Mouse (Mus musculus): ENCODE results near the gene Treml4. TPM values are rescaled to one million over a fixed set of nuclear protein-coding genes. Genes with fewer than 3 reads are reported as not detected.
"Not testable (repeated sequence)": the region's sequence is repeated elsewhere in the genome, so short reads cannot be mapped to it uniquely, and the experiment has no call there.

The Treml4 gene
- polyA plus RNA-seq, 1 experiment from 2014 or later = 0.46 TPM

DNA sequence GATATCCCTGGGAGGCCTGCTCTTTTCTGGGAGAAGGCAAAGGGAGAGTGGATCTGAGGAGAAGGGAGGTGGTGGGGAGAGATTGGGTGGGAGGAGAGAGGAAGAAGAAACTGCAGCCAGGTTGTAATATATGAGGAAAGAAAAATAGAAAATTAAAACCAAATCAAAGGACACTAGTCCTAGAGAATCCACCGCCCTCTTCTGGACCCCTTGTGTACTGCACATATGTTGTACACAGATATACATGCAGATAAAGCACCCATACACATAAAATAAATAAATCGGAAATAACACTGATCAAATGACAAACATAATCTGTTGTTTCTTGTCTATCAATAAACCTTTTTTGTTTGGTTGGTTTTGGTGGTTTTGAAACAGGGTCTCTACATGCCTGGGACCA is 23.2 kb downstream of the Treml4 start:
- Histone ChIP-seq H3K27ac (ENCODE audit: low read length) (no peak overlapping the region), H3K27me3 (ENCODE audit: insufficient read depth, low read length) (no peaks in the 10 kb centered on the region), H3K9ac (replicated peaks; ENCODE audit: low read length) (no peak overlapping the region), H3K9me3 (ENCODE audit: low read length) (peaks cover 7% of the 10 kb centered on the region; the same call in 1 of the 2 replicates), H3K36me3 (ENCODE audit: insufficient read depth, low read length) (no peaks in the 10 kb centered on the region), H3K4me3 (ENCODE audit: low read length) (no peak overlapping the region), H3K4me1 (ENCODE audit: insufficient read depth, low read length) (no peaks in the 10 kb centered on the region), H3K4me2 (replicated peaks; ENCODE audit: low read depth, low read length) (no peak overlapping the region)
- WGBS = 64% methylated on average over 2 of the region's 2 CpGs
- ATAC-seq (ENCODE audit: low FRiP score, low TSS enrichment) = no peak

DNA sequence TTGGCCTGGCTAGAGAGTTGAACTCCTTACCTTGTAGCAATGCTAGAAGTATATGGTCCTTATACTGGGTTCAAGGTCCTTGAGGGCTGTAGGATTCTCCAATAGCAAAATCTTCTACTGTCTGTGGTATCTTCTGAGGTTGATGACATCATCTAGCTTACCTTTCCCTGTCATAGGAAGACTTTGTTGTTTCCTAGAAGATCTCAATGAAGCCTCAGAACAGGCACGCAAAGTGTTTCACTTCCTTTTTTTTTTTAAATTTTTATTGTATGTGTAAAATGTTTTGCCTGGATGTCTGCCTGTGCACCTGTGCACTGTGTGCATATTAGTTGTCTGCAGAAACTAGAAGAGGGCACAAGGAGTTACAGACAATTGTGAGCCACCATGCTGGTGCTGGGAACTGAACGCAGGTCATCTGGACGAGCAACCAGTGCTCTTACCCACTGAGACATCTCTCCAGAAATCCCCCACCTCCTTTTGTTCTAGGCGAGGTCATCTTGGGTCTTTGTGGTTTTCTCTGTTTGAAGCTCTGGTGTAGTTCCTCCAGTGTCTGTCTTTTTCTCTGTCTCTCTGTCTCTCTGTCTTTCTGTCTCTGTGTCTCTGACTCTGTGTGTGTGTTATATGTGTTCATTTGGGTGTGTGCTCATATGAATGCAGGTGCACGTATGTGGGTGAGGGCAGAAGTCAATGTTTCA is 29.6 kb downstream of the Treml4 start:
- WGBS = 88% methylated on average over 5 of the region's 5 CpGs
- H3K27ac ChIP-seq (ENCODE audit: low read length) = no peak overlapping the region

DNA sequence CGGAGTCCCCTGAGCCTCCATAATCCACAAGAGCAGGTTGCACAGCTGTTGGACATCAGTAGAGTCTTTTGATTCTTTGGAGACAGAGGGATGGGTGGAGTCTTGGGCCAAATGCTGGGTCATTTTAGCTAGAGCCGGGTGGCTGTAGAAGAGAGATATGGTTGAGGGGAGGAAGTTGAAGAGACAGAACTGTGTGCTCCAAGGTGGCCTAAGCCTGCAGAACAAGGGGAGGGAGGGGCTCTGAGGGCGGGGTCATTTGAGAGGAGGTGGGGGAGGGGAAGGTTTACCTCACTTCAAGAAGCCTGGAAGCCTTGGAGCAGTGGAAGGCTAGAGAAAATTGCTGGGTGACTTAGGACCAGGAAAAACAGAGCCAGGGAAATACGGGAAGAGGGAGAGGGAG is 35.1 kb downstream of the Treml4 start, which contains the start of gene Treml2:
TSS of gene Treml2 (plus strand) at position 296 of the 400 bp plus-strand sequence.
- 11% methylated on average over 3 of the region's 4 CpGs for whole genome bisulfite sequencing
- H3K36me3 ChIP-seq (ENCODE audit: insufficient read depth, low read length) = no peaks in the 10 kb centered on the region
- H3K27ac ChIP-seq (ENCODE audit: low read length) = no peak within 1 kb of the TSS
- H3K9me3 ChIP-seq (ENCODE audit: low read length) = no peaks in the 10 kb centered on the region
- no peak within 1 kb of the TSS for H3K4me3 ChIP-seq (ENCODE audit: low read length)
- ATAC-seq (ENCODE audit: low FRiP score, low TSS enrichment) = no peak
- no peak within 1 kb of the TSS for H3K9ac ChIP-seq (replicated peaks; ENCODE audit: low read length)
- H3K4me2 ChIP-seq (replicated peaks; ENCODE audit: low read depth, low read length) = no peak within 1 kb of the TSS
- no peaks in the 10 kb centered on the region for H3K27me3 ChIP-seq (ENCODE audit: insufficient read depth, low read length)
- H3K4me1 ChIP-seq (ENCODE audit: insufficient read depth, low read length) = no peaks in the 10 kb centered on the region

More for the DNA sequence above, 29.6 kb downstream of the Treml4 start:
- Histone ChIP-seq H3K9ac (replicated peaks; ENCODE audit: low read length) (no peak overlapping the region), H3K4me2 (replicated peaks; ENCODE audit: low read depth, low read length) (no peak overlapping the region), H3K4me3 (ENCODE audit: low read length) (no peak overlapping the region), H3K36me3 (ENCODE audit: insufficient read depth, low read length) (no peaks in the 10 kb centered on the region), H3K9me3 (ENCODE audit: low read length) (peaks cover 4% of the 10 kb centered on the region; the same call in 1 of the 2 replicates), H3K27me3 (ENCODE audit: insufficient read depth, low read length) (no peaks in the 10 kb centered on the region), H3K4me1 (ENCODE audit: insufficient read depth, low read length) (no peaks in the 10 kb centered on the region)
- no peak for ATAC-seq (ENCODE audit: low FRiP score, low TSS enrichment)

DNA sequence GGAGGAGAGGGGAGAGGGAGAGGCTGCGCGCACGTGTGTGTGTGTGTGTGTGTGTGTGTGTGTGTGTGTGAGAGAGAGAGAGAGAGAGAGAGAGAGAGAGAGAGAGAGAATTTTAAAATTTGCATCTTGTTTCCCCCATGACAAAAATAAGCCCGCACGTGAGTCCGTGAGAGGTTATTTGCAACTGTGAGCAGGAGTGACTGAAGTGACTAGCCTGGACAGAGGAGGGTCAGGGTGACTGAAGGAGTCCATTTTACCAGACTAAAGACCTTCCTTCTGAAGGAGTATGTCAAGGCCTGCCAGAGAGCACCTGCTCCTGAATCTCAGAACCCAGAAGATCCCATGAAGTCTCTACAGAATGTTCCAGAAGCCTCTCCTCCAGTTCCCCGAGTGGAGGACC is 35.7 kb downstream of the Treml4 start:
- Histone ChIP-seq H3K4me1 (ENCODE audit: insufficient read depth, low read length) (no peaks in the 10 kb centered on the region), H3K27ac (ENCODE audit: low read length) (no peak overlapping the region), H3K27me3 (ENCODE audit: insufficient read depth, low read length) (no peaks in the 10 kb centered on the region), H3K4me2 (replicated peaks; ENCODE audit: low read depth, low read length) (no peak overlapping the region), H3K9me3 (ENCODE audit: low read length) (no peaks in the 10 kb centered on the region), H3K9ac (replicated peaks; ENCODE audit: low read length) (no peak overlapping the region), H3K36me3 (ENCODE audit: insufficient read depth, low read length) (no peaks in the 10 kb centered on the region), H3K4me3 (ENCODE audit: low read length) (no peak overlapping the region)
- no peak for ATAC-seq (ENCODE audit: low FRiP score, low TSS enrichment)
- 60% methylated on average over 4 of the region's 7 CpGs for WGBS

DNA sequence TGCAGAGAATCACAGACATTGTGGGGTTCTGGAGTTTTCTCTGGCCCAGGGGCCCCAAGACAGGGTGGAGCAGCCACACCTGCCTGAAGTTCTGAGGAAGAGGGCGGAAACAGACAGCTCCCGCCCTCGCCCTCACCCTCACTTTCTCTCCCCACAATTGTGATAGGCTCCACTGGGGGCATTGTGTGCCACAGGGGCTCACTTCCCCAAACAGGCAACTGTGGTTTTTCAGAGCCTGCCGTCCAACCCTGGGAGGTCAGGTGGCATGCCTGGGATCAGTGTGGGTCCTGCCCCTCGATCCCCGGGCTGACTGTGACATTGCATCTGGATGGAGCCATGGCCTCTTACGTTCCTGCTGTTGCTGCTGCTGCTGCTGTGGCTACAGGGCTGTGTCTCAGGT is 36.1 kb downstream of the Treml4 start:
- Histone ChIP-seq H3K9me3 (ENCODE audit: low read length) (no peaks in the 10 kb centered on the region), H3K4me1 (ENCODE audit: insufficient read depth, low read length) (no peaks in the 10 kb centered on the region), H3K4me2 (replicated peaks; ENCODE audit: low read depth, low read length) (no peak overlapping the region), H3K36me3 (ENCODE audit: insufficient read depth, low read length) (no peaks in the 10 kb centered on the region), H3K27ac (ENCODE audit: low read length) (no peak overlapping the region), H3K27me3 (ENCODE audit: insufficient read depth, low read length) (no peaks in the 10 kb centered on the region), H3K4me3 (ENCODE audit: low read length) (no peak overlapping the region), H3K9ac (replicated peaks; ENCODE audit: low read length) (no peak overlapping the region)
- ATAC-seq (ENCODE audit: low FRiP score, low TSS enrichment) = no peak
- WGBS = 70% methylated on average over 7 of the region's 7 CpGs

DNA sequence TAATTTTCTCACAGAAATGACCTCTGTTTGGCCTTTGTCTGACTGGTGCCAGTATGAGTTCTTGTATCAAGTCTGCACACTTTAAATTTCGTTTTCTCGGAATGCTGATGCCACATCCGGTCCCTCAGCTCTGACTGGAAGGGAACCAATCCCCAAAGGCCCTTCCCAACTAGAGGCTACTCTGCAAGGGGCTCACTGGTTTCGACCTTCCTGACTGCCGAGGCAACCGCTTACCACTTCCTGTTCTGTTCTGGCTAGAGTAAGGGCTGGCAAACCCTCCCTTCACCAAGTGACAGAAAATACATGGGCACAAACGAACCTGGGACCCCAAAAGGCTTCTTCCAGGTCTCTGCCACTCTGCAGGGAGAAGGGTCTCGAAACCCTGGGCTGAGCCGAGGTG is 36.8 kb downstream of the Treml4 start:
- Histone ChIP-seq H3K27ac (ENCODE audit: low read length) (no peak overlapping the region), H3K36me3 (ENCODE audit: insufficient read depth, low read length) (no peaks in the 10 kb centered on the region), H3K9ac (replicated peaks; ENCODE audit: low read length) (no peak overlapping the region), H3K4me3 (ENCODE audit: low read length) (no peak overlapping the region), H3K4me2 (replicated peaks; ENCODE audit: low read depth, low read length) (no peak overlapping the region), H3K9me3 (ENCODE audit: low read length) (no peaks in the 10 kb centered on the region), H3K27me3 (ENCODE audit: insufficient read depth, low read length) (no peaks in the 10 kb centered on the region), H3K4me1 (ENCODE audit: insufficient read depth, low read length) (no peaks in the 10 kb centered on the region)
- WGBS = 73% methylated on average over 9 of the region's 9 CpGs
- no peak for ATAC-seq (ENCODE audit: low FRiP score, low TSS enrichment)

DNA sequence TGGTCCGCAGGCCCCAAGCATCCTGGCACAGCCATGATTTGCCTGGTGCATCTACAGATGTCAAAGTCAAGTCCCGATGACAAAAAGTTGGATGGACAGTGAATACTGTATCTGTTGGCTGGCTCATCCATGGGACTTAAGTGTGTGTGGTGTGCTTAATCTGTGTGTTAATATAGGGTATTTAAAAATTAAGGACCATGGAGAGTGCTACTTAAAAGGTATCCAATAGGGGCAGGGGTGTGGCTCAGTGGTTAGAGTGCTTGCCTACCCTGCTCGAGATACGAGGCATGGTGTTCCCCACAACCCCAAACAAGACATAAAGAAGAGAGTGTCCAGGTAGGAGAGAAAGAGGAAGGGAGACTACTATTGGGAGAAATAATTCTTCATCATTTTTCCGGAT is 37.7 kb downstream of the Treml4 start:
- WGBS = 87% methylated on average over 5 of the region's 5 CpGs
- no peaks in the 10 kb centered on the region for H3K36me3 ChIP-seq (ENCODE audit: insufficient read depth, low read length)

DNA sequence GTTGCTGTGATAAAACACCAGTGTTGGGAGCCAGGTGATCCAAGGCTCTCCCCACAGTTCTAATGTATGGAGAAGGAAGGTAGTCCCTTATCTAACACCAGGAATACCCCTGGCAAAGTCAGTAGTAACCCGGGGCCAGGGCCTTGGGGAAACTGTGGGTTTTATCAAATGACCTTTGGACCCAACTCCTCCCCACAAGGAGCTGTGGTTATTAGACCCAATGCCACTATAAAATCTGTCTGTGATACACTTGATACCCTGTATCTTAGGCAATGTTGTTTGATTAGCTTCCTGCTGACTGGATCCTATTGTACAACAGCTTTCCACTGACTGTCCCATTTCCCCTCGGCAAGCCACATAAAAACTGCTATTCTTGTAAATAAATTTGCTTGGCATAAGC is 48.0 kb downstream of the Treml4 start:
- 78% methylated on average over 2 of the region's 2 CpGs for WGBS
- H3K27me3 ChIP-seq (ENCODE audit: insufficient read depth, low read length) = no peaks in the 10 kb centered on the region

More for the DNA sequence above, 37.7 kb downstream of the Treml4 start:
- H3K27me3 ChIP-seq (ENCODE audit: insufficient read depth, low read length) = no peaks in the 10 kb centered on the region
- H3K9me3 ChIP-seq (ENCODE audit: low read length) = no peaks in the 10 kb centered on the region
- H3K9ac ChIP-seq (replicated peaks; ENCODE audit: low read length) = no peak overlapping the region
- no peak for ATAC-seq (ENCODE audit: low FRiP score, low TSS enrichment)
- no peak overlapping the region for H3K4me3 ChIP-seq (ENCODE audit: low read length)
- H3K27ac ChIP-seq (ENCODE audit: low read length) = no peak overlapping the region
- H3K4me1 ChIP-seq (ENCODE audit: insufficient read depth, low read length) = no peaks in the 10 kb centered on the region
- no peak overlapping the region for H3K4me2 ChIP-seq (replicated peaks; ENCODE audit: low read depth, low read length)

DNA sequence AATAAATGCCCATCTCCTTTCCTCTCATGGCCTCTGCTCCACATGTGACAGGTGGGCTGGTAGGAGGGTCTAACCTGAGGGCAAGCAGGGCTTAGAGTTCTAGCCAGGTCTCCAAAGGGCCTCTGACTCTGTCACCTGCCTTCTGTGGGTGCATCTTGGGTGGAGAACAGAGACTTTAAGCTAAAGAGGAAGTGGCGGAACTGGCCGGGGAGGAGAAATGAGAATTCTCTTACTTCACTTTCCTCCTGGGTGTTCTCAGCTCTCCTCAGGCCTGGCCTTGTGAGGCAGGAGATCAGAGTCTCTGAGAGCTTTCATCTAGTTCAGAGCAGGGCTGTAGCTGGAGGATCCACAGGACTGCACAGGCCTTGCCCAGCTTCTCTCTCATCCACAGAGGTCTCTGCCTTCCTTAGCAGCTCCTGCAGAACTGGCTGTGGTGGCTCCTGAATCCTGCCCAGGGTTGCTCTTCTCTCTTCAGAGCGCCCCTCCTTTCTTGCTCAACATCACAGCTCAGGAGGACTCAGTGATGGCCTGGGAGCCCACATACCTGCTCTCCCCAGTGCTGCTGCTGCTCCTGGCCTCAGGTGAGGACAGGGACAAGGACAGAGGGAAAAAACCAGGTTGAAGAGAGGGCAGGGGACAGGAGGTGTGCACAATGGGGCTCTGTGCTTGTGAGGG is 51.9 kb downstream of the Treml4 start, which contains the start of gene B430306N03Rik:
TSS of gene B430306N03Rik (plus strand) at position 237 of the 675 bp plus-strand sequence.
- H3K9ac ChIP-seq (replicated peaks; ENCODE audit: low read length); H3K4me3 ChIP-seq (ENCODE audit: low read length); H3K9me3 ChIP-seq (ENCODE audit: low read length); ATAC-seq (ENCODE audit: low FRiP score, low TSS enrichment); H3K36me3 ChIP-seq (ENCODE audit: insufficient read depth, low read length); H3K4me2 ChIP-seq (replicated peaks; ENCODE audit: low read depth, low read length); H3K4me1 ChIP-seq (ENCODE audit: insufficient read depth, low read length); H3K27ac ChIP-seq (ENCODE audit: low read length); H3K27me3 ChIP-seq (ENCODE audit: insufficient read depth, low read length): not testable (repeated sequence)
- 90% methylated on average over 3 of the region's 3 CpGs for WGBS

More for the DNA sequence above, 48.0 kb downstream of the Treml4 start:
- no peak overlapping the region for H3K4me3 ChIP-seq (ENCODE audit: low read length)
- H3K27ac ChIP-seq (ENCODE audit: low read length) = no peak overlapping the region
- H3K36me3 ChIP-seq (ENCODE audit: insufficient read depth, low read length) = no peaks in the 10 kb centered on the region
- no peaks in the 10 kb centered on the region for H3K9me3 ChIP-seq (ENCODE audit: low read length)
- no peaks in the 10 kb centered on the region for H3K4me1 ChIP-seq (ENCODE audit: insufficient read depth, low read length)
- no peak overlapping the region for H3K4me2 ChIP-seq (replicated peaks; ENCODE audit: low read depth, low read length)
- ATAC-seq (ENCODE audit: low FRiP score, low TSS enrichment) = no peak
- H3K9ac ChIP-seq (replicated peaks; ENCODE audit: low read length) = no peak overlapping the region

DNA sequence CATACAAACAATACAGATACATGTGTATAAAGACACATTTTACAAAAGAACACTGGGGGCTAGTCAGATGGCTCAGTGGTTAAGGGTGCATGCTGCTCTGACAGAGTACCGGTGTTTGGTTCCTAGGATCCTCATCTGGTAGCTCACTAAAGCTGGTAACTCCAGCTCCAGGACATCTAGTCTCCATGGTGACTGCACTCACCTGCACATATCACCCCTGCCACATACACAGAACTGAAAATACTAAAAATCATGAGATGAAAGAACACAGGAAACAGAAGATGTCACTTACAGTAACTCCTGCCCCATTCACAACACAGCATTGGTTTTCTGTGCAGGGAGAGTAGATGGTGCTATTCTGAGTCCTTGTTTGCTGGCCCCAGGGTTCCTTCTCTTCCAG is 54.6 kb downstream of the Treml4 start:
- Histone ChIP-seq H3K4me2 (replicated peaks; ENCODE audit: low read depth, low read length) (no peak overlapping the region), H3K9ac (replicated peaks; ENCODE audit: low read length) (no peak overlapping the region), H3K4me3 (ENCODE audit: low read length) (no peak overlapping the region), H3K27ac (ENCODE audit: low read length) (no peak overlapping the region), H3K36me3 (ENCODE audit: insufficient read depth, low read length) (no peaks in the 10 kb centered on the region), H3K27me3 (ENCODE audit: insufficient read depth, low read length) (no peaks in the 10 kb centered on the region), H3K9me3 (ENCODE audit: low read length) (no peaks in the 10 kb centered on the region), H3K4me1 (ENCODE audit: insufficient read depth, low read length) (no peaks in the 10 kb centered on the region)
- no peak for ATAC-seq (ENCODE audit: low FRiP score, low TSS enrichment)
- WGBS = 93% methylated on average over 1 of the region's 1 CpGs
